Mouse (Mus musculus) gastrocnemius, adult 2 months (tissue): ENCODE data around the gene Stk16. TPM values are rescaled to one million over a fixed set of nuclear protein-coding genes. Genes with fewer than 3 reads are reported as not detected.
A peak's percentile ranks its signal among the peaks of the same experiment; 100 is the strongest.

Source experiments
- DNase-seq: peaks from one replicate; pipeline ENCODE4 v3.0.0; 2022
- H3K27ac ChIP-seq: fragments of 200-600 bp; 2 replicates; pipeline ENCODE4 v1.8.1; 2022; ENCODE audit warnings: mild to moderate bottlenecking
- H3K4me3 ChIP-seq: fragments of 200-600 bp; 2 replicates; pipeline ENCODE4 v1.8.1; 2022; ENCODE audit warnings: mild to moderate bottlenecking, moderate library complexity
- CTCF ChIP-seq: fragments of 200-600 bp; IDR thresholded peaks from 2 replicates; pipeline ENCODE4 v1.8.1; 2022; ENCODE audit warnings: antibody characterized with exemption, mild to moderate bottlenecking, moderate library complexity
- intact Hi-C: fragments of 180-260 bp; cut with DNase I; formaldehyde crosslinking; loops from one replicate; pipeline ENCODE4 v1.15.1; 2025
- total RNA-seq, 2 experiments: library from RNA; stranded (reverse); gene quantifications; 2 replicates each; pipeline ENCODE4 v1.2.3; 2021

Stk16 gene
- total RNA-seq, 2 experiments from 2014 or later = 18.8 to 20.2 TPM

GRCm38 (mm10) chr1:75190577-75190976 is 20.1 kb upstream of the Stk16 start:
- TF ChIP-seq CTCF = no peak
- DNase-seq = no peak
- Histone ChIP-seq H3K4me3 (peak overlapping the region; percentile 93), H3K27ac (peak overlapping the region; percentile 97)
- intact Hi-C loops = no loop called here

- TF ChIP-seq CTCF = no peak
- peak overlapping the region; percentile 93 for H3K4me3 ChIP-seq
- peak overlapping the region; percentile 97 for H3K27ac ChIP-seq
- DNase-seq = no peak
- intact Hi-C loops = loop anchor here (1.0 kb wide), 1 partner anchor 60 kb away; no protein-coding TSS in a partner anchor
Observed at GRCm38 (mm10) chr1:75191258-75191621, 19.4 kb upstream of the Stk16 start.

- peak within 1 kb of the TSS; percentile 97 for H3K27ac ChIP-seq
- intact Hi-C loops = loop anchor here (1.0 to 2.0 kb wide), 2 partner anchors 19 to 59 kb away; partner anchors contain the start of genes Glb1l and Stk16
Observed at GRCm38 (mm10) chr1:75191622-75192402, 18.8 kb upstream of the Stk16 start, which contains the start of the genes Ankzf1 and Atg9a. Ankzf1 (plus strand) TSS chr1:75192151. Atg9a (minus strand) TSS chr1:75192196.

GRCm38 (mm10) chr1:75192452-75192851 is 18.2 kb upstream of the Stk16 start:
- peak; percentile 53 for DNase-seq
- Histone ChIP-seq H3K27ac (peak overlapping the region; percentile 97), H3K4me3 (peak overlapping the region; percentile 93)
- TF ChIP-seq CTCF = no peak
- intact Hi-C loops = loop anchor here (2.0 kb wide), 1 partner anchor 18 kb away; the partner anchor contains the start of genes Glb1l and Stk16

More at GRCm38 (mm10) chr1:75191622-75192402, 18.8 kb upstream of the Stk16 start, which contains the start of the genes Ankzf1 and Atg9a:
- peak; percentile 97 for DNase-seq
- TF ChIP-seq CTCF = peak; percentile 9; the same call in 1 of the 2 replicates
- peak within 1 kb of the TSS; percentile 93 for H3K4me3 ChIP-seq

- Histone ChIP-seq H3K27ac (no peak overlapping the region), H3K4me3 (no peak overlapping the region)
- intact Hi-C loops = no loop called here
- no peak for TF ChIP-seq CTCF
- DNase-seq = no peak
Observed at GRCm38 (mm10) chr1:75201236-75201635, 9.4 kb upstream of the Stk16 start.

GRCm38 (mm10) chr1:75208967-75209678 is 1.5 kb upstream of the Stk16 start:
- TF ChIP-seq CTCF = no peak
- intact Hi-C loops = no loop called here
- Histone ChIP-seq H3K27ac (peak overlapping the region; percentile 76), H3K4me3 (peak overlapping the region; percentile 69)
- no peak for DNase-seq

- no peak for TF ChIP-seq CTCF
Observed at GRCm38 (mm10) chr1:75211141-75211708, 587 bp downstream of the Stk16 start.

GRCm38 (mm10) chr1:75212542-75212941 is 1.9 kb downstream of the Stk16 start:
- TF ChIP-seq CTCF = no peak
- no peak overlapping the region for H3K4me3 ChIP-seq
- intact Hi-C loops = no loop called here
- DNase-seq = peak; percentile 50
- no peak overlapping the region for H3K27ac ChIP-seq

More at GRCm38 (mm10) chr1:75211141-75211708, 587 bp downstream of the Stk16 start:
- Histone ChIP-seq H3K27ac (peak overlapping the region; percentile 91), H3K4me3 (peak overlapping the region; percentile 97)
- intact Hi-C loops = loop anchor here (2.0 kb wide), 1 partner anchor 18 kb away; the partner anchor contains the start of genes Ankzf1 and Atg9a
- DNase-seq = no peak

- H3K4me3 ChIP-seq = no peak overlapping the region
- intact Hi-C loops = no loop called here
- no peak overlapping the region for H3K27ac ChIP-seq
- no peak for TF ChIP-seq CTCF
- DNase-seq = no peak
Observed at GRCm38 (mm10) chr1:75213096-75213495, 2.5 kb downstream of the Stk16 start.

GRCm38 (mm10) chr1:75214442-75214841 is 3.8 kb downstream of the Stk16 start:
- TF ChIP-seq CTCF = no peak
- intact Hi-C loops = no loop called here
- Histone ChIP-seq H3K27ac (peak overlapping the region; percentile 98), H3K4me3 (peak overlapping the region; percentile 88)
- DNase-seq = peak; percentile 38

GRCm38 (mm10) chr1:75214886-75215285 is 4.2 kb downstream of the Stk16 start:
- intact Hi-C loops = no loop called here
- peak overlapping the region; percentile 98 for H3K27ac ChIP-seq

GRCm38 (mm10) chr1:75215785-75216184 is 5.1 kb downstream of the Stk16 start:
- DNase-seq = peak; percentile 77
- no peak for TF ChIP-seq CTCF
- peak overlapping the region; percentile 88 for H3K4me3 ChIP-seq
- intact Hi-C loops = no loop called here
- peak overlapping the region; percentile 98 for H3K27ac ChIP-seq

More at GRCm38 (mm10) chr1:75214886-75215285, 4.2 kb downstream of the Stk16 start:
- no peak for TF ChIP-seq CTCF
- peak; percentile 67 for DNase-seq
- H3K4me3 ChIP-seq = peak overlapping the region; percentile 88
